Mouse (Mus musculus): Measurements from ENCODE around the gene Kifc3. TPM values are rescaled to one million over a fixed set of nuclear protein-coding genes. Genes with fewer than 3 reads are reported as not detected.
"Not testable (repeated sequence)": the region's sequence is repeated elsewhere in the genome, so short reads cannot be mapped to it uniquely, and the experiment has no call there.

Gene Kifc3
- polyA plus RNA-seq, 1 experiment from 2014 or later, result 24.0 TPM

DNA sequence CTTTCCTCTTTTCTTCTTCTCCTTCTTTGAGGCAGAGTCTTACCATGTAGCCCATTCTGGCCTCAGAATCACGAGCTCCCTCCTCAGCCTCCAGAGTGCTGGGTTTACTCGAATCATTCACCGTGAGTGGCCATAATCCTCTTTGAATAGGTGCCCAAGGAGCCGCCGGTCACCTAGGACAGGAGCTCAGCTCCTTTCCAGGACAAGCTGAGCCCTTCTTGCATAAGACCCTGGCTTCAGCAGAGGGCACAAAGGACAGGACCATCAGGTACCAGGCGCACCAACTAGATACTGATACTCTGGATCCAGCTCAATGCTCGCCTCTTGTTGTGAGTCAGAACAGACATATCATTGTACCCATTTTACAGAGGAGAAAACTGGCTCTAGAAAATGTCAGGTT, 36.2 kb downstream of the Kifc3 start:
- 72% methylated on average over 7 of the region's 7 CpGs for WGBS

DNA sequence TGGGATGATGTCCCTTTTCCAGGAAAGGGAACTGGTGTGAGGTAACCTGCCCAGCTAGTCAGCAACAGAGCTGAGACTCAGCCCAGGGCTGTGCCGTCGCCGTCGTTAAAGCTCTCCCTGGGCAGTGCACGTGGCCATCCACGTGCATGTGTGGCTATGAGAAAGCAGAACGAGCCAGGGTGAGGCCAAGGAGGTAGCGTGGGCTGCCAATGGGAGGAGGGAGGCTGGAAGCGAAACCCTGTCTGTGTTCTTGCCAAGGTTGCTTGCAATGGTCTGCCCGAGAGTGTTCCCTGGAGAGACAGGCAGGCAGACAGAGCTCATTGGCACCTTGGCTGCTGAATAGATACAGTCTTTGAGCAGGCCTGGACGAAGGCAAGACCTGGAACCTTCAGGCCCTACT, 36.7 kb downstream of the Kifc3 start:
- no peaks in the 10 kb centered on the region for H3K27me3 ChIP-seq (replicated peaks; ENCODE audit: control insufficient read depth, insufficient read depth, low read length)
- no peak overlapping the region for H3K4me3 ChIP-seq (ENCODE audit: low read length)
- H3K36me3 ChIP-seq (ENCODE audit: control insufficient read depth, insufficient read depth, low read length), result no peaks in the 10 kb centered on the region
- no peaks in the 10 kb centered on the region for H3K4me1 ChIP-seq (ENCODE audit: control insufficient read depth, insufficient read depth, low read depth, low read length)
- ATAC-seq, result peak; percentile 65; the same call in 1 of the 2 replicates
- H3K4me2 ChIP-seq (ENCODE audit: low read length), result no peak overlapping the region
- no peak overlapping the region for H3K27ac ChIP-seq (ENCODE audit: low read depth, low read length)
- WGBS, result 60% methylated on average over 11 of the region's 11 CpGs
- no peak overlapping the region; the same call in 1 of the 2 replicates for H3K9ac ChIP-seq (ENCODE audit: low read depth, low read length)
- H3K9me3 ChIP-seq (ENCODE audit: control insufficient read depth, low read length), result no peaks in the 10 kb centered on the region

More for the DNA sequence above, 36.2 kb downstream of the Kifc3 start:
- no peaks in the 10 kb centered on the region for H3K27me3 ChIP-seq (replicated peaks; ENCODE audit: control insufficient read depth, insufficient read depth, low read length)
- H3K9me3 ChIP-seq (ENCODE audit: control insufficient read depth, low read length), result no peaks in the 10 kb centered on the region
- no peaks in the 10 kb centered on the region for H3K36me3 ChIP-seq (ENCODE audit: control insufficient read depth, insufficient read depth, low read length)
- no peak overlapping the region for H3K4me2 ChIP-seq (ENCODE audit: low read length)
- H3K27ac ChIP-seq (ENCODE audit: low read depth, low read length), result no peak overlapping the region
- H3K4me3 ChIP-seq (ENCODE audit: low read length), result no peak overlapping the region
- H3K4me1 ChIP-seq (ENCODE audit: control insufficient read depth, insufficient read depth, low read depth, low read length), result no peaks in the 10 kb centered on the region
- no peak overlapping the region for H3K9ac ChIP-seq (ENCODE audit: low read depth, low read length)
- no peak for ATAC-seq

DNA sequence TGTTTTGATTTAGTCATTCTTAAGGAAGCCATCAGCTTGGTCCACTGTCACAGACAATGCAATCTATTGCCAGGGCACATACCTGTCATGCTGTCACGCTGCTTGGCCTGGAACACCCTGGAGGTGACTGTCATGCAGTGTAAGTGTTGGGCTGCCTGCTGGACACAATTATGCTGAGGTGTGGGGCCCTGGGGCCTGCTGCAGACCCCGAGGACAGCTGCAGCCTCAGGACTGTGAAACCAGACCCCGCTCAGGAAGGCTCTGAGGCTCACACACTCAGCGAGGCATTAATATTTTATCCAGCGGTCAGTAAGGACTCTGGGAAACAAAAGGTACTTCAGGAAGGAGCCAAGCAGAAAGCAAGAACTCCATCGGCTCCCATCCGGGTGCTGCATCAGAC, 38.1 kb downstream of the Kifc3 start:
- no peaks in the 10 kb centered on the region for H3K4me1 ChIP-seq (ENCODE audit: control insufficient read depth, insufficient read depth, low read depth, low read length)
- H3K9me3 ChIP-seq (ENCODE audit: control insufficient read depth, low read length), result no peaks in the 10 kb centered on the region
- no peak overlapping the region for H3K27ac ChIP-seq (ENCODE audit: low read depth, low read length)
- H3K9ac ChIP-seq (ENCODE audit: low read depth, low read length), result no peak overlapping the region
- WGBS, result 53% methylated on average over 7 of the region's 7 CpGs
- no peak for ATAC-seq
- no peak overlapping the region for H3K4me2 ChIP-seq (ENCODE audit: low read length)
- no peaks in the 10 kb centered on the region for H3K27me3 ChIP-seq (replicated peaks; ENCODE audit: control insufficient read depth, insufficient read depth, low read length)
- no peak overlapping the region for H3K4me3 ChIP-seq (ENCODE audit: low read length)
- no peaks in the 10 kb centered on the region for H3K36me3 ChIP-seq (ENCODE audit: control insufficient read depth, insufficient read depth, low read length)

DNA sequence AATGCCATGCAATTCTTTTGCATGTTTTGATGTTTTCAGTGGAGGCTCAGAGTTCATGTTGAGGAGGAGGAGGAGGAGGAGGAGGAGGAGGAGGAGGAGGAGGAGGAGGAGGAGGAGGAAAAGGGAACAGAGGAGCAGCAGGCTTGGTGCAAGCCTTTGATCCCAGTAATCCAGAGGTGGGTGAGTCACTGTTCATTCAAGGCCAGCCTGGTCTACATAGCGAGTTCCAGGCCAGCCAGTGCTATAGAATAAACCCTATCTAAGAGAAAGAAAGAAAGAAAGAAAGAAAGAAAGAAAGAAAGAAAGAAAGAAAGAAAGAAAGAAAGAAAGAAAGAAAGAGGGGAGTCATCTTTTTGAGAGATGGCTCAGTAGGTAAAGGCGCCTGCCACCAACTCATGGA, 38.6 kb downstream of the Kifc3 start:
- not testable (repeated sequence) for H3K9me3 ChIP-seq (ENCODE audit: control insufficient read depth, low read length); H3K4me1 ChIP-seq (ENCODE audit: control insufficient read depth, insufficient read depth, low read depth, low read length); H3K27ac ChIP-seq (ENCODE audit: low read depth, low read length); H3K27me3 ChIP-seq (replicated peaks; ENCODE audit: control insufficient read depth, insufficient read depth, low read length); H3K4me3 ChIP-seq (ENCODE audit: low read length); H3K4me2 ChIP-seq (ENCODE audit: low read length); H3K36me3 ChIP-seq (ENCODE audit: control insufficient read depth, insufficient read depth, low read length); H3K9ac ChIP-seq (ENCODE audit: low read depth, low read length); ATAC-seq
- WGBS, result 91% methylated on average over 2 of the region's 2 CpGs

DNA sequence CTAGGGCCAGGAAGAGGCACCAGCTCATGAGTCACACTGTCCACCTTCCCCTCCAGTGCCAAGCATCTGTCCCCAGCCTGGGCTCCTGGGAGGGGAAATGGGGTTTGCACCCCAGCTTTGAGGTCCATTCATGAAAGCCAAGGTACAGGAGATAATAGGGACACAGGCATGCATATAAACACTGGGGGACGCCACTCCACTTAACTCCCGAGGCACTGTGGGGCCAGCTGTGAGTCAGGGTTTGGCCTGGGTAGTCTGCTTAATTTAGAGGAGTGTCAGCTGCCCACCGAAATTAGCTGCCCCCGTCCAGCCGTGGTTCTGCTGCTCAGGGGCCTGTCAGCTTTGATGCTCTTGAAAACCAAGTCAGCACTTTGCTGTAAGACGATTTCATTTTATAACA, 39.8 kb downstream of the Kifc3 start:
- Histone ChIP-seq H3K9me3 (ENCODE audit: control insufficient read depth, low read length) (no peaks in the 10 kb centered on the region), H3K4me2 (ENCODE audit: low read length) (no peak overlapping the region), H3K36me3 (ENCODE audit: control insufficient read depth, insufficient read depth, low read length) (no peaks in the 10 kb centered on the region), H3K4me1 (ENCODE audit: control insufficient read depth, insufficient read depth, low read depth, low read length) (no peaks in the 10 kb centered on the region), H3K27ac (ENCODE audit: low read depth, low read length) (no peak overlapping the region), H3K27me3 (replicated peaks; ENCODE audit: control insufficient read depth, insufficient read depth, low read length) (no peaks in the 10 kb centered on the region), H3K9ac (ENCODE audit: low read depth, low read length) (no peak overlapping the region), H3K4me3 (ENCODE audit: low read length) (no peak overlapping the region)
- ATAC-seq, result no peak
- WGBS, result 52% methylated on average over 6 of the region's 6 CpGs

DNA sequence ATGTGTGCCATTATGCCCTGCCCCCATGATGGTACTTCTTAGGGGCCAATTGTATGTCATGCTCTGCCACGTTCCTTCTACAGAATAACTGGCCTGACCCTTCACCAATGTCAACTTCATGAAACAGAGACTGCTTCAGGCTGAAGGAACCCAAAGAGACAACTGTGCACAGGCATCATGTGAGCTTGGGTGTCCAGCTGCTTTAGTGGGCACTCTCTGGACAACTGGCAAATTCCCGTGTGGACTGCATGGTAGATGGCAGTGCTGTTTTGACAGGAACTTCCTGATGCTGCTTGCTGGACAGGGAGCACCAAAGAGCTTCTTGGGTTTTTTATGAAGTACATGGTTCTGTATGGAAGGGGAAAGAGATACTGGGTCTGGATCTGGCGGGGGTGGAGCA, 43.3 kb downstream of the Kifc3 start:
- no peak overlapping the region for H3K4me3 ChIP-seq (ENCODE audit: low read length)
- no peaks in the 10 kb centered on the region for H3K27me3 ChIP-seq (replicated peaks; ENCODE audit: control insufficient read depth, insufficient read depth, low read length)
- no peak overlapping the region for H3K4me2 ChIP-seq (ENCODE audit: low read length)
- no peaks in the 10 kb centered on the region for H3K9me3 ChIP-seq (ENCODE audit: control insufficient read depth, low read length)
- no peaks in the 10 kb centered on the region for H3K36me3 ChIP-seq (ENCODE audit: control insufficient read depth, insufficient read depth, low read length)
- ATAC-seq, result no peak
- WGBS, result 79% methylated on average over 3 of the region's 3 CpGs
- no peak overlapping the region for H3K9ac ChIP-seq (ENCODE audit: low read depth, low read length)
- H3K4me1 ChIP-seq (ENCODE audit: control insufficient read depth, insufficient read depth, low read depth, low read length), result no peaks in the 10 kb centered on the region
- H3K27ac ChIP-seq (ENCODE audit: low read depth, low read length), result no peak overlapping the region

DNA sequence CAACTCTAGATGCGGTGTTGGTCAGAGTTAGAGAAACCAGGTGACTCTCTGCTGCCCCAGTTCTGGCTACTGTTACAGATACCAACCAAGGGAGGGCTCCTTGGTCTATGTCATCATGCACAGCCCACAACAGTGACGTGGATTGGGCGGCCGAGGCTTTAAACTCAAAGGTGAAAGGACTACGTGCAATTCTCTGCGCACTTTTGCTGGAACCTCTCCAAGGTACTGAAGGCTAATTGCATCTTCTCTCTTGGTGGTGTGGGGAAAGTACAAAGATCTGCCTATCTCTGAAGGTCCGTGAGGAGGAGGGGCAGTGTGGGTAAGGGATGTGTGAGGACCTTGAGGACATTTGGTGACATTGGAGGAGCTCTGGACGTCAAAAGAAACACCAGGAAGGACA, 44.0 kb downstream of the Kifc3 start:
- Histone ChIP-seq H3K27ac (ENCODE audit: low read depth, low read length) (no peak overlapping the region), H3K27me3 (replicated peaks; ENCODE audit: control insufficient read depth, insufficient read depth, low read length) (no peaks in the 10 kb centered on the region), H3K4me2 (ENCODE audit: low read length) (no peak overlapping the region), H3K9me3 (ENCODE audit: control insufficient read depth, low read length) (no peaks in the 10 kb centered on the region), H3K4me1 (ENCODE audit: control insufficient read depth, insufficient read depth, low read depth, low read length) (no peaks in the 10 kb centered on the region), H3K36me3 (ENCODE audit: control insufficient read depth, insufficient read depth, low read length) (no peaks in the 10 kb centered on the region), H3K4me3 (ENCODE audit: low read length) (no peak overlapping the region), H3K9ac (ENCODE audit: low read depth, low read length) (no peak overlapping the region)
- no peak for ATAC-seq
- WGBS, result 85% methylated on average over 8 of the region's 8 CpGs

DNA sequence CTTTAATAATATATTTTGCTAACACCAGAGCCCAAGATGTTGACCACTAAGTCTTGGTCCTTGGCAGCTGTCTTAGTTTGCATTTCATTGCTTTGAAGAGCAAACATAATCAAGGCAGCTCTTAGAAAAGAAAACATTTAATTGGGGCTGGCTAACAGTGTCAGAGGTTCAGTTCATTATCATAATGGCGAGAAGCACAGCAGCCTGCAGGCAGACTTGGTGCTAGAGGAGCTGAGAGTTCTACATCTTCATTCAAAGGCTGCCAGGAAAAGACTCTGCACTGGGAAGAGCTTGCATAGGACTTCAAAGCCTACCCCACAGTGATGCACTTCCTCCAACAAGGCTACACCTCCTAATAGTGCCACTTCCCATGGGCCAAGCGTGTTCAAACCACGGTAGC, 45.5 kb downstream of the Kifc3 start:
- no peak overlapping the region for H3K4me2 ChIP-seq (ENCODE audit: low read length)
- no peak for ATAC-seq
- no peaks in the 10 kb centered on the region for H3K4me1 ChIP-seq (ENCODE audit: control insufficient read depth, insufficient read depth, low read depth, low read length)
- H3K36me3 ChIP-seq (ENCODE audit: control insufficient read depth, insufficient read depth, low read length), result no peaks in the 10 kb centered on the region
- H3K27ac ChIP-seq (ENCODE audit: low read depth, low read length), result no peak overlapping the region
- WGBS, result 60% methylated on average over 3 of the region's 3 CpGs
- no peaks in the 10 kb centered on the region for H3K9me3 ChIP-seq (ENCODE audit: control insufficient read depth, low read length)
- no peak overlapping the region for H3K9ac ChIP-seq (ENCODE audit: low read depth, low read length)
- H3K4me3 ChIP-seq (ENCODE audit: low read length), result no peak overlapping the region
- no peaks in the 10 kb centered on the region for H3K27me3 ChIP-seq (replicated peaks; ENCODE audit: control insufficient read depth, insufficient read depth, low read length)

DNA sequence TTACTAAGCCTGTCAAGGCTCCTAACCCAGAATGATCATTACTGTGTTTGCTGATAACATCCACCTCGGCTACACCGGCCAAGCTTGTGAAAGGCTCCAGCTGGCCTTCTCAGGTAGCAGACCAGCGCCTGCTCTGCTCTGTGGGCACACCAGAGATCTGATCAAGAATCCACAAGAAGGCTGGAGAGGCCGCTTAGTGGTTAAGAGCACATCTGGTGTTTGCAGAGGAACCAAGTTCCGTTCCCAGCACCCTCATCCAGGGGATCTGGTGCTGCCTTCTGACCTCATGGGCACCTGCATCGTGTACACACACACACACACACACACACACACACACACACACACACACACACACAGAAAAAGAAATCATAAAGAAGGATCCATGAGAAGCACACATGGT, 46.5 kb downstream of the Kifc3 start:
- Histone ChIP-seq H3K4me1 (ENCODE audit: control insufficient read depth, insufficient read depth, low read depth, low read length) (no peaks in the 10 kb centered on the region), H3K27ac (ENCODE audit: low read depth, low read length) (no peak overlapping the region), H3K9me3 (ENCODE audit: control insufficient read depth, low read length) (no peaks in the 10 kb centered on the region), H3K36me3 (ENCODE audit: control insufficient read depth, insufficient read depth, low read length) (no peaks in the 10 kb centered on the region), H3K9ac (ENCODE audit: low read depth, low read length) (no peak overlapping the region), H3K4me2 (ENCODE audit: low read length) (no peak overlapping the region), H3K4me3 (ENCODE audit: low read length) (no peak overlapping the region), H3K27me3 (replicated peaks; ENCODE audit: control insufficient read depth, insufficient read depth, low read length) (no peaks in the 10 kb centered on the region)
- ATAC-seq, result no peak
- 86% methylated on average over 6 of the region's 6 CpGs for WGBS

DNA sequence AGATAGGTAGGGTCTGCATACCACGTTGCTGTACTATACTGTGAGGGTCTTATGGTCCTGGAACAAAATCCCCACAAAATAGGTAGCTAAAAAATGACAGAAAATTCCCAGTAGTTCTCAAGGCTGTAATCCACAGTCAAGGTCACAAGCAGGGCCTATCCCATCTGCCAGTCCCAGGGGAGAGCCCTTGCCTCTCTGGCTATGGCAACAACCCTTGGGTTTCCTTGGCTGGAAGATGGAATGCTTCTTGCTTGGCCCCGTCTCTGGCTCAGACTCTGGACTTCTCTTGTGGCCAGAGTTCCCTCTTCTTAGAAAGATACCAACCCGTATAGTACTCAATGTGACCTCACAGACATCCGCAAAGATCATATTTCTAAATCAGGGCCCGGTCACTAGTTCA, 47.3 kb downstream of the Kifc3 start:
- WGBS, result 85% methylated on average over 5 of the region's 5 CpGs
- Histone ChIP-seq H3K36me3 (ENCODE audit: control insufficient read depth, insufficient read depth, low read length) (no peaks in the 10 kb centered on the region), H3K4me1 (ENCODE audit: control insufficient read depth, insufficient read depth, low read depth, low read length) (no peaks in the 10 kb centered on the region), H3K4me3 (ENCODE audit: low read length) (no peak overlapping the region), H3K27me3 (replicated peaks; ENCODE audit: control insufficient read depth, insufficient read depth, low read length) (no peaks in the 10 kb centered on the region), H3K4me2 (ENCODE audit: low read length) (no peak overlapping the region), H3K27ac (ENCODE audit: low read depth, low read length) (no peak overlapping the region), H3K9me3 (ENCODE audit: control insufficient read depth, low read length) (no peaks in the 10 kb centered on the region), H3K9ac (ENCODE audit: low read depth, low read length) (no peak overlapping the region)
- ATAC-seq, result no peak
